Mouse (Mus musculus) midbrain, embryonic 15.5 days (tissue): ENCODE measurements at regions not wholly inside any gene's neighbourhood (a gene's known extent, or its start where the extent isn't known, plus 50 kb on each side); places are given as distances from the start of the nearest gene placed in this dataset.

Experiments used
- ATAC-seq: fragments of 200-750 bp; cut with Nextera tagmentation; replicated peaks from 2 replicates; pipeline ENCODE4 v1.8.0; 2017; ENCODE audit warnings: moderate TSS enrichment
- H3K27ac ChIP-seq: fragments of 300-500 bp; sonication (generic); 2 replicates; pipeline ENCODE4 v1.5.1; 2015; ENCODE audit warnings: mild to moderate bottlenecking, inconsistent platforms
- H3K27me3 ChIP-seq: fragments of 300-500 bp; sonication (generic); replicated peaks from 2 replicates; pipeline ENCODE4 v1.6.1; 2015; ENCODE audit warnings: inconsistent platforms
- H3K36me3 ChIP-seq: fragments of 300-500 bp; sonication (generic); replicated peaks from 2 replicates; pipeline ENCODE4 v1.6.1; 2015; ENCODE audit warnings: inconsistent platforms
- H3K4me1 ChIP-seq: fragments of 300-500 bp; sonication (generic); 2 replicates; pipeline ENCODE4 v1.6.1; 2015; ENCODE audit warnings: inconsistent platforms
- H3K4me2 ChIP-seq: fragments of 300-500 bp; sonication (generic); 2 replicates; pipeline ENCODE4 v1.6.1; 2015; ENCODE audit warnings: inconsistent platforms, mild to moderate bottlenecking, moderate library complexity
- H3K4me3 ChIP-seq: fragments of 300-500 bp; sonication (generic); 2 replicates; pipeline ENCODE4 v1.5.1; 2015; ENCODE audit warnings: mild to moderate bottlenecking, inconsistent platforms
- H3K9ac ChIP-seq: fragments of 300-500 bp; sonication (generic); 2 replicates; pipeline ENCODE4 v1.6.1; 2015; ENCODE audit warnings: mild to moderate bottlenecking, inconsistent platforms
- H3K9me3 ChIP-seq: fragments of 300-500 bp; sonication (generic); 2 replicates; pipeline ENCODE4 v1.6.1; 2016; ENCODE audit warnings: inconsistent platforms
- WGBS: fragments of 180-500 bp; shearing (Covaris S2); methylation state at CpG from one replicate; pipeline ENCODE4 v1.1.7; 2015; ENCODE audit warnings: mixed read lengths; 5-methylcytosine and 5-hydroxymethylcytosine counted together

DNA sequence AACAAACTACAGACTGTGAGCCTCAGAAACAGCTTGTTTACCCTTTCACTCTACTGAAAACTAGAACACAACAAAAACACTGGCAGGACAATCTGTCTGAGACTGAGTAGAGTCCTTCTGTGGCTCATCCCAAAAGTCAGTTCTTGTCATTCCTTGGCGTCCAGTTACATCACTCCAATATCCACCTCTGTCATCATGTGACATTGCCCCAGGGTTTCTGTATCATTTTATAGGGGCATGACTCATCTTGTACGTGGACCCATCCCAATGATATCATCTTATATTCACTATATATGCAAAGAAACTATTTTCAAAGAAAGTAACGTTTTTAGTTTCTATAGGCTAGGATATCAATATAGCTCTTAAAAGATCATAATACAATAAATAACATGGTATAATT, 152.3 kb downstream of the Dkk2 start:
- no peak for ATAC-seq
- no peak overlapping the region for H3K4me2 ChIP-seq
- H3K36me3 ChIP-seq, result no peaks in the 10 kb centered on the region
- no peaks in the 10 kb centered on the region for H3K9me3 ChIP-seq
- no peak overlapping the region for H3K27ac ChIP-seq
- no peak overlapping the region for H3K9ac ChIP-seq
- H3K27me3 ChIP-seq, result no peaks in the 10 kb centered on the region
- WGBS, result 85% methylated on average over 3 of the region's 3 CpGs
- H3K4me3 ChIP-seq, result no peak overlapping the region
- H3K4me1 ChIP-seq, result no peaks in the 10 kb centered on the region

DNA sequence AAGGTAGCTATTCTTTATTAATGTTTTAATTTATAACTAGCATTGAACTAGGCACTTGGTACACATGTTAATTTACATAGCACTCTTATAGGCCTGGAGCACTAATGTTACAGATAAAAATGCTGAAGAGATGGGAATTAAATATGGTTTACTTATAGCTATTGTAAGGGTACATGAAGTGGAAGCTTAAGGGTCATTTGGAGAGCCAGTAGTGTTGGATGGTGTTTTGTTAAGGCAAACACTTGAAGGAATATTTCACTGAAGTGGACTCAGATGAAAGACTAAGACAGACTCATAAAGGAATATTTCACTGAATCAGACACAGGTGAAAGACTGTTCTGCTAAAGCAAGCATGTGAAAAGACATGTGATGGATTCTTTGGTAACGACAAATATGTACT, 172.7 kb downstream of the Dkk2 start:
- WGBS, result 85% methylated on average over 1 of the region's 1 CpGs
- Histone ChIP-seq H3K4me1 (no peaks in the 10 kb centered on the region), H3K27ac (no peak overlapping the region), H3K4me3 (no peak overlapping the region), H3K9me3 (no peaks in the 10 kb centered on the region), H3K36me3 (no peaks in the 10 kb centered on the region), H3K9ac (no peak overlapping the region), H3K27me3 (no peaks in the 10 kb centered on the region), H3K4me2 (no peak overlapping the region)
- ATAC-seq, result no peak

DNA sequence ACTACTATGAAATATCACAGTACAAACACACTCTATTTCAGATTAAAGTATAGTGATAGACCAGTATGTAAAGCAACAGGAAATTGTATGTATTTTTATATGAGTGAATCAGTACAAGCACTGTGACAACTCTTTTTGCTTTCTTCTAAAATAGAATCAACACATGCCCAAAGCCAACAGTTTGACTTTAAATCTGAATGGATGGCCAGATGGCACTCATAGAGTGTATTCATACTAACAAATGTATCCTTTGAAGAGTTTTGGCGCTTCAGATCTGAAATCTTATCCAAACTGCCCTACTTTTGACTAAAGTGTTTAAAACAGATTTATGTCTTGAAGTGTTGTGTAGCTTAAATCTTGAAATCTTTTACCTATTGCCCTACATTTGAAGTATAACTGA, 184.5 kb downstream of the Dkk2 start:
- no peaks in the 10 kb centered on the region for H3K27me3 ChIP-seq
- no peak overlapping the region for H3K4me3 ChIP-seq
- no peak overlapping the region for H3K4me2 ChIP-seq
- ATAC-seq, result no peak
- WGBS, result 86% methylated on average over 1 of the region's 1 CpGs
- H3K4me1 ChIP-seq, result no peaks in the 10 kb centered on the region
- H3K9me3 ChIP-seq, result no peaks in the 10 kb centered on the region
- H3K27ac ChIP-seq, result no peak overlapping the region
- no peak overlapping the region for H3K9ac ChIP-seq
- no peaks in the 10 kb centered on the region for H3K36me3 ChIP-seq

DNA sequence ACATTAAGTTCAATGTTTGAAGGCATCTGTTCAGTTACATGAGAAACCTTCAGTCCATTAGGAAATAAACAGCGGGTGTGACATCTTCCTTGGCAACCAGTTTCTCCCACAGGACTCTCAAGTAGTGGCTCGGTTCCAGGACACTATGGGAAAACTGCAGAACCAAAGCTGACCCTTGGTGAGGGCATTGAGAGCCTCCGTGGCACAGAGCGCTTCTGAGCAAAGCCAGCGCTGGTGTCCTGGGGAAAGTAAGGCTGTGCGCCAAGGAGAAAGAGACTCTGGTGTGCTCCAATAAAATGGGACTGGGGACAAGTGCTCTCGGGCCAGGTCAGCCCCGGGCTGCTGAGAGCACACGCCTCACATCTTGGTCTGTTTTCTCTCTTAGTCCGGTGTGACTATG, 189.7 kb downstream of the Dkk2 start:
- no peak for ATAC-seq
- Histone ChIP-seq H3K36me3 (no peaks in the 10 kb centered on the region), H3K4me1 (no peaks in the 10 kb centered on the region), H3K4me2 (no peak overlapping the region), H3K27me3 (no peaks in the 10 kb centered on the region), H3K9ac (no peak overlapping the region), H3K27ac (no peak overlapping the region), H3K4me3 (no peak overlapping the region), H3K9me3 (no peaks in the 10 kb centered on the region)
- 81% methylated on average over 10 of the region's 10 CpGs for WGBS

DNA sequence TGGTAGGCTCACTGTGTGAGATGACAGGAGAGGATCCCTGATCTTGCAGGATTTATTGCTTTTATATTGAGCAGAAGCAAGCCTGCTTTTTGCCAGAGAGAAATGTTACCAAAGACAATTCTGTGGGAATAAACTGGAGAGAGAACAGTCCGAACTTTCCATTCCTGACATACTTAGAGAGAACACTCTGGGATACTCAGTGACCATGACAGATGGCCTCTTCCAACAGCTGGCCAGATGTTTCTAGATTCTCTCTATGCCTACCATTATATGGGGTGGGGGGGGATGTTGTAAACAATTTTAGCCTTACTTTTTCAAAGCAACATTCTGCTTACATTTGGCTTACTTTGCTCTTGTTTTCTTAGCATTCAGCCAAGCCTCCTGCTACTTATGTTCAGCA, 192.7 kb downstream of the Dkk2 start:
- Histone ChIP-seq H3K9ac (no peak overlapping the region), H3K4me2 (no peak overlapping the region), H3K4me1 (no peaks in the 10 kb centered on the region), H3K9me3 (no peaks in the 10 kb centered on the region), H3K4me3 (no peak overlapping the region), H3K27me3 (no peaks in the 10 kb centered on the region), H3K36me3 (no peaks in the 10 kb centered on the region), H3K27ac (no peak overlapping the region)
- no peak for ATAC-seq
- WGBS, result 81% methylated on average over 1 of the region's 1 CpGs

DNA sequence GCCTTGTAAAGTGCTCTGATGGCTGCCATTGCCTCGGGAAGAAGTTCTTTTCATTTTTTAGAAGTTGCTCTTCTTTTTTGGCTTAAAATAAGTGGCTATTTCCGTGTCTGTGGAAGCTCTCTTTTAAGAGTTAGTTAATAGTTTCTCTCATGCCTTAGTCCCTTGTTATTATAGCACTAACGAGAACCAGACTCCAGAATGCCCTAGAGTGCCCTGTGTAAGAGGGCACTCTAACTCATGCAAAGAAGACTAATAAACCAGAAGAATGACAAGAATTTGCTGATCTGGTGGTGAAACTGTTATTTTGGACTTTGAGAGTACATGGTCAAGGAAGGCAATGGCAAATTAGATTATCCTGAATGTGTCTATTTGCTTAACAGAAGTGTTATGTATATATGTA, 202.6 kb downstream of the Dkk2 start:
- WGBS, result 76% methylated on average over 3 of the region's 3 CpGs
- no peak overlapping the region for H3K27ac ChIP-seq
- H3K4me2 ChIP-seq, result no peak overlapping the region
- no peaks in the 10 kb centered on the region for H3K36me3 ChIP-seq
- H3K9me3 ChIP-seq, result no peaks in the 10 kb centered on the region
- H3K4me3 ChIP-seq, result no peak overlapping the region
- no peak for ATAC-seq
- no peaks in the 10 kb centered on the region for H3K4me1 ChIP-seq
- no peak overlapping the region for H3K9ac ChIP-seq
- H3K27me3 ChIP-seq, result no peaks in the 10 kb centered on the region

DNA sequence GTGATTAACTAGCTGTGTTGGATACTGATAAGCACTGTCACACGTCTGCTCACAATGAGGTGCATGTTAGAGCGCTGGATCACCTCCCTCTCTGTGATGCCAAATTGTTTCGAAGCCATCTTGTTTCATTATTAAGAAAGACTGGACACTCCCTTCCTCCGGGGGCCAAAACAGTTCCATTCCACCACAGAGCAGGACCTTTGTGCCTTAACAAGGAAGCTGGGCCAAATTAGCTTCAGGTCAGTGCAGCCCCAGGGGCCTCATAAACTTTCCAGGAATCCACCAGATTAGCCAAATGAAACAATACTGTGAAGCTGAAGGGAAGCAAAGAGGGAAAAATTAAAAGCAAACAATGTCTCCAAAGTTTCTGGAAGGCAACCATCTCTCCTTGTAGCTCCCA, 241.9 kb downstream of the Dkk2 start:
- Histone ChIP-seq H3K36me3 (no peaks in the 10 kb centered on the region), H3K27ac (no peak overlapping the region), H3K9ac (no peak overlapping the region), H3K4me2 (no peak overlapping the region), H3K27me3 (no peaks in the 10 kb centered on the region), H3K9me3 (no peaks in the 10 kb centered on the region), H3K4me1 (no peaks in the 10 kb centered on the region), H3K4me3 (no peak overlapping the region)
- ATAC-seq, result no peak
- 84% methylated on average over 4 of the region's 4 CpGs for WGBS

DNA sequence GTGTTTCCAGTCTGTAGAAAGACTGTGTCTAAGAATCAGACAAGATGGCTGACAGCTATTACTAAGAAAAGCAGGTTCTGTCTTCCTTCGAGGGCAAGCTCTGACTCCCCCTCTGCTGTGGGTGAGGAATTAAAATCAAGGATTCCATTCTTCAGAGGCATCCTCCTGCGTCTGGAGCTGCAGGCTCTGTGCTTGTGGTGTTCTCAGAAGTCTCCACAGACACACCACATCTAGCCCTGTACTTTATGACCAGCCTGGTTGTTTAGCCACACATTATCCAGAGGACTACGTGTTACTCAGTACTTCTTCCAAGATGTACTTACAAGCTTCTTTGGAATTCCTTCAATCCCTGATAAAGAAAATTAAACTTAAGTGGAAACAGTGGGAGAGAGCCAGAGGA, 258.5 kb downstream of the Dkk2 start:
- Histone ChIP-seq H3K27me3 (no peaks in the 10 kb centered on the region), H3K27ac (no peak overlapping the region), H3K4me3 (no peak overlapping the region), H3K36me3 (no peaks in the 10 kb centered on the region), H3K4me1 (no peaks in the 10 kb centered on the region), H3K9ac (no peak overlapping the region), H3K4me2 (no peak overlapping the region), H3K9me3 (no peaks in the 10 kb centered on the region)
- ATAC-seq, result no peak
- WGBS, result 47% methylated on average over 3 of the region's 3 CpGs

DNA sequence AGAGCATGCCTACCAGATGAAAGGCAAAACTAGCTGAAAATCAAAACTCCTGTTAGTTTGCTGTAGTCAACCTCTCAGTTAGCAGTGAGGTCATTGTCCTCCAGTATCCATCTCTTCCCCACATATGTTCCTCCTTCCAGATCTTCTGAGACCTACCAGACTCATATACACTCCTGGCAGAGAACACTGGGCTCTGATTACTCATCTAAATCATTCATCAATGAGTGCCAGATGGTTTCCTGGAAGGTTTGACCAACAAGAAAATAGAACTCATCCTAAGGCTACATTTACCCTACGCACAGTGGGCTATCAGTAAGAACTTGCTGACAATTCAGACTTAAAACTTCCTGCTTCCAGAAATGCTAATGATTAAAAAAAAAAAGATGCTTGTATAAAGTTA, 260.8 kb downstream of the Dkk2 start:
- Histone ChIP-seq H3K9me3 (no peaks in the 10 kb centered on the region), H3K9ac (no peak overlapping the region), H3K4me1 (no peaks in the 10 kb centered on the region), H3K27me3 (no peaks in the 10 kb centered on the region), H3K36me3 (no peaks in the 10 kb centered on the region), H3K4me2 (no peak overlapping the region), H3K27ac (no peak overlapping the region), H3K4me3 (no peak overlapping the region)
- ATAC-seq, result no peak
- WGBS, result 90% methylated on average over 1 of the region's 1 CpGs

DNA sequence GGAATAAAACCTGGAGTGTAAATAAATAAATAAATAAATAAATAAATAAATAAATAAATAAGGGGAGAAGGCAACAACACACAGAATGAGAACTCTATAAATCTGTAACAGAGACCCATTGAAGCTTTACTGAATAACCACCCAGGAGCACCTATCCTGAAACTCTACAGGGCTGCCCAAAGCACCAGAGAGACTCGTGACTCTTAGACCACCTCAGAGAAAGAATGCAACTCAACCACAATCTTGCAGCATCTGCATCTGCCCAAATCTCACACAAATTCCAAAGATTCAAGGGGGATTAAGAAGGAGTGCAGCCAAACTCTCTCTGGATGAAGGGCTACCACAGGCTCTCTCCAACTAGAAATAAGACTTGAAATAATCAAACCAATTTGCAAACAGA, 264.5 kb downstream of the Dkk2 start:
- H3K9ac ChIP-seq, result no peak overlapping the region
- H3K4me1 ChIP-seq, result no peaks in the 10 kb centered on the region
- H3K27me3 ChIP-seq, result no peaks in the 10 kb centered on the region
- 72% methylated on average over 1 of the region's 1 CpGs for WGBS
- H3K4me2 ChIP-seq, result no peak overlapping the region
- no peaks in the 10 kb centered on the region for H3K9me3 ChIP-seq
- H3K4me3 ChIP-seq, result no peak overlapping the region
- no peaks in the 10 kb centered on the region for H3K36me3 ChIP-seq
- H3K27ac ChIP-seq, result no peak overlapping the region
- no peak for ATAC-seq

DNA sequence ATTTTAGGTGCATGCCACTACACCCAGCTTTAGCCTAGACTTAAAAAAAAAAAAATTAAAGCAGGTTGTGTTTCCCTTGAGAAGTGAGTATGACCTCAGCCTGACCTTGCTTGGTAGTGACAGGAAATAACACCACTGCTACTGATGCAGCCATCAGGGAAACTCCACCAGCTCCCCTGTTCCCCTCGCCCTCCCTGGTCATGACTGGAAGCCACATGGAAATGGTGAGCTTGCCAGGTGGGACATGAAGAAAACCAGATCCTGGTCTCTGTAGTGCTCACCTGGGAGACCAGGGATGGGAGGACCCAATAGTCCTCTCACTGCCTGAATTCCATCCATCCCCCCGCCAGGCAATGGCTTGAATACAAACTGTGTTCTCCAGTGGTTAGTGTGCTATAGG, 268.1 kb downstream of the Dkk2 start:
- H3K4me2 ChIP-seq, result no peak overlapping the region
- no peaks in the 10 kb centered on the region for H3K27me3 ChIP-seq
- H3K9me3 ChIP-seq, result no peaks in the 10 kb centered on the region
- no peak overlapping the region for H3K4me3 ChIP-seq
- ATAC-seq, result no peak
- H3K36me3 ChIP-seq, result no peaks in the 10 kb centered on the region
- no peak overlapping the region for H3K27ac ChIP-seq
- 87% methylated on average over 2 of the region's 2 CpGs for WGBS
- H3K4me1 ChIP-seq, result no peaks in the 10 kb centered on the region
- no peak overlapping the region for H3K9ac ChIP-seq

DNA sequence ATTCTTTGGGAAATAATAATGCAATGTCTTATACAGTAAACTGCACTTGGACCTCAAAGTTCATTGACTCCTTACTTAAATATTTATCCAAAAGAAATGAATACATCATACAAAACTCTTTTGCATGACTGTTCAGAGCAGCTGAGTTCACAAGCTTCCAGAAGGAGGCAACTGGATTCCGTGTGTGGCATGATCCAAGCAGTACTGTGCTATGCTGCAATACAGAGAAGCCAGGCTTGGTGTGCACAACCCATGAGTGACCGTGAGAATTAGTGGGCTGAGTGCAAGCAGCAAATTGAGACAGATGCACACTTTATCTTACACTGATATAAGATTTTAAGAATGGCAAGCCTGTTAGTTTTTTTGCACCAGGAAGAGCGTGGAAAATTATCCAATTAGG, 270.0 kb upstream of the Gimd1 start:
- H3K36me3 ChIP-seq, result no peaks in the 10 kb centered on the region
- H3K9me3 ChIP-seq, result no peaks in the 10 kb centered on the region
- H3K4me2 ChIP-seq, result no peak overlapping the region
- WGBS, result 87% methylated on average over 3 of the region's 3 CpGs
- no peak overlapping the region for H3K9ac ChIP-seq
- H3K4me3 ChIP-seq, result no peak overlapping the region
- no peak overlapping the region for H3K27ac ChIP-seq
- no peak for ATAC-seq
- no peaks in the 10 kb centered on the region for H3K27me3 ChIP-seq
- no peaks in the 10 kb centered on the region for H3K4me1 ChIP-seq

DNA sequence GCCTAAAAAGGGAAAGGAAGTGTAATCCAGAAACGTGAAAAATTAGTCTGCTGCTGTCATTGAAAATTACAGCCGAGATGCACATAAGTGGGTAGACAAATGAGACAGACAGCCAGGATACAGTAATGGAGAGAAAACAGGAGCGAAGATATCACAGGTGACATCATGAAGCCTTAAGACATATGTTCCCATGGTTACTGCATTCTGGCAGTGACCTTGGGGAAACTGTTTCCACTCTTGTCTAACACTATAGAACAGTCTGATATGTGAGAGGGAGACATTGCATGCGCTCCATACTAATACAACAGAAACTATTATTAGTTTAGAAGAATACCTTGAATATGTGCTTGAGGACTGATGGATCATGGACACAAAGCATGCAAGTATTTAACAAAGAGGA, 254.0 kb upstream of the Gimd1 start:
- no peak overlapping the region for H3K27ac ChIP-seq
- ATAC-seq, result peak; percentile 78
- no peaks in the 10 kb centered on the region for H3K9me3 ChIP-seq
- no peaks in the 10 kb centered on the region for H3K27me3 ChIP-seq
- H3K4me3 ChIP-seq, result no peak overlapping the region
- no peak overlapping the region for H3K9ac ChIP-seq
- no peak overlapping the region for H3K4me2 ChIP-seq
- H3K4me1 ChIP-seq, result no peaks in the 10 kb centered on the region
- WGBS, result 73% methylated on average over 4 of the region's 4 CpGs
- H3K36me3 ChIP-seq, result no peaks in the 10 kb centered on the region

DNA sequence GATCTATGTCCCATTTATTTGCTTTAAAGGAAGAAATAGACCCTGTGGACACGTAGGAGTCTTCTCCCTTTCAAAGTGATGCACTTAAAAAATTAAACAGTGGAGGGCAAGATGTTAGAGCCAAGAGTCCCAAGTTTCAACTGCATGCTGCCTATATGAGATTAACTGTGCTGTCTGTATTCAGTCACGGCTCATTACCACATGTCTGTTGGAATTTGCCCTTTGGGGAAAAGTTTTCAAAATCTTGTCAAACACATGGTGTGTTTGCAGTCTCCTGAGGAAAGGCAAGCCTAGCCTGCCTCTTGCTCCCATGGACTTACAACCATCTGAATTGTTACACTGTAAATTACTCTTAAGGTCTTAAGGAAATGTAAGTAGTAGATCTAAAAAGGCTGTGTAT, 211.9 kb upstream of the Gimd1 start:
- ATAC-seq, result no peak
- 72% methylated on average over 2 of the region's 2 CpGs for WGBS

More for the DNA sequence above, 211.9 kb upstream of the Gimd1 start:
- Histone ChIP-seq H3K27ac (no peak overlapping the region), H3K9ac (no peak overlapping the region), H3K4me2 (no peak overlapping the region), H3K4me3 (no peak overlapping the region), H3K27me3 (no peaks in the 10 kb centered on the region), H3K36me3 (no peaks in the 10 kb centered on the region), H3K9me3 (no peaks in the 10 kb centered on the region), H3K4me1 (no peaks in the 10 kb centered on the region)
